Comparison of ENCODE assay signal across 31 mouse cellular contexts in the genomic region with DNA sequence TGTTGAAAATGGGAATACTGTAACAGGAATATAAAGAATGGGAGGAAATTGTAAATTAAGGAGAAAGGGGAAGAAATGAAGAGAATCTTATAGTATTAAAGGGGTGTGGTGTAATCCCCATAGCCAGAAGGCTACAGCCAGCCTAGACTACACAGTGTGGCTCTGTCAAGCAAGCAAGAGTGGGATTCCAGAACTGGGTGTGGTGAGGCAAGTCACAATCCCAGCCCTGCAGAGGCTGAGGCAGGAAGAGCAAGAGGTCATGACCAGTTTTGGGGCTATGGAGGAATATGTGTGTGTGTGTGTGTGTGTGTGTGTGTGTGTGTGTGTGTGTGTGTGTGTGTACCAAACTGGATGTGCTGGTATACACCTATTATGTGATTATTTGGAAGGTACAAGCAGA. TPM values are rescaled to one million over a fixed set of nuclear protein-coding genes. Genes with fewer than 3 reads are reported as not detected.
DNase-seq lines count a peak whose midpoint lies in the region; ATAC-seq and TF ChIP-seq lines count a peak whose summit lies in the region.
"Had no signal": no experiment of that assay in that cellular context is flagged by ENCODE, and none has a peak within 500 bp of the region (broad histone marks: within the 10 kb centered on the region; RNA-seq: fewer than 3 reads in every experiment).

No protein-coding gene starts in this region.

- H3K36me3 ChIP-seq in heart, adult 2 months (ENCODE audit: control insufficient read depth, insufficient read depth, low read length) = no peaks in the 10 kb centered on the region
- H3K36me3 ChIP-seq in midbrain, embryonic 14.5 days (ENCODE audit: control insufficient read depth, insufficient read depth, low read length) = peaks cover 7% of the 10 kb centered on the region

- H3K4me1 ChIP-seq in heart, adult 2 months (ENCODE audit: control insufficient read depth, insufficient read depth, low read length) = peaks cover 3% of the 10 kb centered on the region
- H3K4me1 ChIP-seq in midbrain, embryonic 14.5 days (ENCODE audit: control insufficient read depth, insufficient read depth, low read length) = peaks cover 17% of the 10 kb centered on the region

- H3K9me3 ChIP-seq in midbrain, embryonic 14.5 days (ENCODE audit: control insufficient read depth, low read length) = no peaks in the 10 kb centered on the region
- H3K9me3 ChIP-seq: embryonic facial prominence, embryonic 12.5 days; intestine, embryonic 15.5 days had no signal

- DNase-seq in heart, adult 2 months = no peak
- no peak for DNase-seq in heart, postnatal 10 days
- DNase-seq in CD4-positive helper T cell, adult 2 months (ENCODE audit: low read depth, low spot score) = peak; percentile 10
- DNase-seq in ES-CJ7 (ENCODE audit: low read depth, low spot score) = peak; percentile 92
- no peak for DNase-seq in midbrain, embryonic 14.5 days
- no peak for DNase-seq in cerebellum, adult 11 months
- DNase-seq in urinary bladder, adult 2 months (ENCODE audit: low spot score) = no peak
- DNase-seq: adrenal gland, adult 8-10 months; cerebellum, adult 9-11 months; embryo, embryonic 11 days; kidney, adult 2 months; kidney, postnatal 4 days; liver; lung, adult 2 months; lung, postnatal 10 days; thymus, adult 2 months; thymus, postnatal 36 days had no signal

- TF ChIP-seq EP300 in heart, adult 2 months (IDR thresholded peaks at IDR 0.05; ENCODE audit: insufficient read depth, low read depth, low read length) = peak; percentile 44; the same call in 1 of the 2 replicates

- no peak overlapping the region for H3K4me2 ChIP-seq in midbrain, embryonic 14.5 days (ENCODE audit: low read length)

- no peak for TF ChIP-seq CTCF in heart, adult 2 months (IDR thresholded peaks at IDR 0.05)

- no peak for TF ChIP-seq POLR2A in heart, adult 2 months (IDR thresholded peaks at IDR 0.05; ENCODE audit: insufficient read depth, low read depth, low read length)

- H3K9ac ChIP-seq in heart, adult 2 months (ENCODE audit: low read depth, low read length) = no peak overlapping the region
- no peak overlapping the region for H3K9ac ChIP-seq in midbrain, embryonic 14.5 days (replicated peaks; ENCODE audit: low read length)
- H3K9ac ChIP-seq: intestine, embryonic 15.5 days; liver, embryonic 14.5 days had no signal

- no peaks in the 10 kb centered on the region for H3K27me3 ChIP-seq in heart, adult 2 months (ENCODE audit: control insufficient read depth, insufficient read depth, low read length)
- no peaks in the 10 kb centered on the region for H3K27me3 ChIP-seq in midbrain, embryonic 14.5 days (ENCODE audit: control insufficient read depth, insufficient read depth, low read length)
- H3K27me3 ChIP-seq: embryonic facial prominence, embryonic 12.5 days; intestine, embryonic 15.5 days had no signal

- H3K4me3 ChIP-seq in heart, adult 2 months = no peak overlapping the region
- H3K4me3 ChIP-seq in midbrain, embryonic 14.5 days (replicated peaks; ENCODE audit: low read depth, low read length) = no peak overlapping the region

- ATAC-seq in midbrain, embryonic 14.5 days (ENCODE audit: low FRiP score, low TSS enrichment) = no peak

- no peaks in the 10 kb centered on the region for H3K79me2 ChIP-seq in heart, adult 2 months (replicated peaks; ENCODE audit: control insufficient read depth, insufficient read depth, low read length)

- intact Hi-C loops in heart, adult 2 months (cut with DNase I) = loop anchor here (1.0 to 2.0 kb wide), 2 partner anchors 14 to 24 kb away; no protein-coding TSS in a partner anchor
- intact Hi-C loops in heart, postnatal 10 days (cut with DNase I) = no loop called here

- no peak overlapping the region for H3K27ac ChIP-seq in heart, adult 2 months
- H3K27ac ChIP-seq in midbrain, embryonic 14.5 days (replicated peaks; ENCODE audit: low read depth, low read length) = 0 out of 2 replicates have a peak overlapping the region, but pooled peaks have one; percentile 28
- H3K27ac ChIP-seq: intestine, embryonic 15.5 days; kidney, postnatal 0 days; liver, embryonic 14.5 days; macrophage had no signal

RNA-seq across cellular contexts. Expression of a gene that starts 1.1 kb away (rescaled TPM):
- 10 to 100 TPM; 33.9 to 36.8 TPM for total RNA-seq in heart, adult 2 months (2021)
- polyA plus RNA-seq in heart, adult 2 months (2012; rRNA removed) = 23.4 and 38.6 TPM in 2 replicates
- 10 to 100 TPM; 59.7 to 65.0 TPM for total RNA-seq in heart, postnatal 10 days (2021)
- polyA plus RNA-seq in midbrain, embryonic 14.5 days (2014; fragmentation: Nextera tagmentation; extraction: Ambion mirVana) = 214 and 238 TPM in 2 replicates
- polyA plus RNA-seq in urinary bladder, adult 2 months (2012; rRNA removed) = 96.2 and 118 TPM in 2 replicates

RNA-seq across cellular contexts. Expression of a gene that starts 20.8 kb away (rescaled TPM):
- not detected for total RNA-seq in heart, adult 2 months (2021)
- 0.06 TPM in 2 replicates for polyA plus RNA-seq in heart, adult 2 months (2012; rRNA removed)
- not detected for total RNA-seq in heart, postnatal 10 days (2021)
- polyA plus RNA-seq in midbrain, embryonic 14.5 days (2014; fragmentation: Nextera tagmentation; extraction: Ambion mirVana) = 4.8 and 6.9 TPM in 2 replicates
- polyA plus RNA-seq in urinary bladder, adult 2 months (2012; rRNA removed) = 0.08 and 0.15 TPM in 2 replicates
- total RNA-seq: gastrocnemius, adult 8-10 months; gastrocnemius, postnatal 4 days; heart, adult 8-10 months; heart, postnatal 25 days; neutrophil, adult 5-6 weeks had no signal
- polyA plus RNA-seq: heart, embryonic 14.5 days; limb, embryonic 11.5 days; lung, adult 2 months; macrophage; spleen, adult 2 months had no signal

RNA-seq across cellular contexts. Expression of a gene that starts 25.1 kb away (rescaled TPM):
- 10 to 100 TPM; 24.0 to 29.6 TPM for total RNA-seq in heart, adult 2 months (2021)
- 21.9 and 41.8 TPM in 2 replicates for polyA plus RNA-seq in heart, adult 2 months (2012; rRNA removed)
- total RNA-seq in heart, postnatal 10 days (2021) = 10 to 100 TPM; 11.0 to 19.3 TPM
- polyA plus RNA-seq in midbrain, embryonic 14.5 days (2014; fragmentation: Nextera tagmentation; extraction: Ambion mirVana) = 0.26 and 0.28 TPM in 2 replicates
- 6.2 and 8.3 TPM in 2 replicates for polyA plus RNA-seq in urinary bladder, adult 2 months (2012; rRNA removed)
- total RNA-seq: neutrophil, adult 5-6 weeks had no signal
- polyA plus RNA-seq: neural tube, embryonic 11.5 days had no signal

RNA-seq across cellular contexts. Expression of a gene that starts 59.2 kb away (rescaled TPM):
- 10 to 100 TPM; 65.5 to 70.1 TPM for total RNA-seq in heart, adult 2 months (2021)
- polyA plus RNA-seq in heart, adult 2 months (2012; rRNA removed) = 53.6 and 58.4 TPM in 2 replicates
- total RNA-seq in heart, postnatal 10 days (2021) = 10 to 100 TPM; 51.6 to 53.4 TPM
- polyA plus RNA-seq in midbrain, embryonic 14.5 days (2014; fragmentation: Nextera tagmentation; extraction: Ambion mirVana) = 94.0 and 117 TPM in 2 replicates
- 62.3 and 66.6 TPM in 2 replicates for polyA plus RNA-seq in urinary bladder, adult 2 months (2012; rRNA removed)

Comparison
In these comparisons a context has a peak if more than half of its experiments do, and no peak if none do; other contexts are left out.
1. DNase-seq: peak in CD4-positive helper T cell, adult 2 months (single experiment) and ES-CJ7 (single experiment); none in heart, adult 2 months (0 of 2), heart, postnatal 10 days (0 of 2), midbrain, embryonic 14.5 days (single experiment), cerebellum, adult 11 months (single experiment) and urinary bladder, adult 2 months (single experiment).